Mouse (Mus musculus) neutrophil, adult 5-6 weeks (primary cell): ENCODE results near the gene Nedd9. TPM values are rescaled to one million over a fixed set of nuclear protein-coding genes. Genes with fewer than 3 reads are reported as not detected.

ENCODE experiments used
- ATAC-seq: fragments of 151-379, 151-347 bp; 2 replicates; pipeline ENCODE4 v1.8.0; 2017; ENCODE audit warnings: mild to moderate bottlenecking, moderate TSS enrichment; ENCODE audit not compliant: insufficient number of reproducible peaks, poor library complexity, low FRiP score, severe bottlenecking; ENCODE audit errors: extremely low read depth
- total RNA-seq: library from RNA; stranded (forward); fragments of 200-1000 nt; gene quantifications from 2 replicates; pipeline ENCODE4 v1.2.3, GENCODE M21; 2017

The Nedd9 gene
- total RNA-seq, 1 experiment from 2014 or later = 234 TPM

DNA sequence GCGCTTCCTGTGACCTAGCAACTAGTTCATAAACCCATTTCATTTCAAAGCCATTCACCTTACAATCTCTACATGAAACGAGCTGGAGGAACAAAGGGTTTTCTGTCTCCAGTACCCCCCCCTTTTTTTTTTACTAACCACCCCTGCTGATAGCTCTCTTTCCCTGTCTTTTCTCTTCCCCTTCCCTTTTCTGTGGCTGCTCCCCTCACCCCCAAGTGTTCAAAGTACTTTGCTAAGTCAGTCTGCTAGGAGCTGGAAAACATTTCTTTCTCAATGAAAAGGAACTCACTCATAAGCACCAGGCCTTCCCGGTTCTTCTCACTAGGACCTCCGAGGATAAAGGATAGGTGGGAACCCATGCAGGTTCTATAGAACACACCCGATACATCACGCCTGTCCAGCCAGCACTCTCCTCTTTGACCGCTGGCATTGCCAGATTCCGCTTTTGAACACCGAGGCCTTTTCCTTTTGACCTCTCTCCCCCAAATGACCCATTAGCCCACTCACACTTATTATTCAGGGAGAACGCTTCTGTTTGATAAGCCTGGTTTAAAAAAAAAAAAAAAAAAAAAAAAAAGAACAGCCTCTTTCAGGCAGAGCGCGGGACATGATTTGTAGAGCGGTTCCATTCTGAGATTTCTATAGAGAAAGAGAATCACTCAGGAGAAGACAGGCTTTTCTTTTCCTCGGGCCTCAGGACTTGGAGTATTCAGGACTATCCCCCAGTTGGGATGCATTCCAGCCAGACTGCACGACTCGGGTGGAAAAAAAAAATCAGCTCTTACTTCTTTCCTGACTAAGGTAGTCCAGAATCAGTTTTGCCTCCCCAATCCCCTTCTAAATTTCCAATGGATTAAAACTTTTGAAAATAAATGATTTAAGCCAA, 127.6 kb downstream of the Nedd9 start:
- no peak for ATAC-seq

DNA sequence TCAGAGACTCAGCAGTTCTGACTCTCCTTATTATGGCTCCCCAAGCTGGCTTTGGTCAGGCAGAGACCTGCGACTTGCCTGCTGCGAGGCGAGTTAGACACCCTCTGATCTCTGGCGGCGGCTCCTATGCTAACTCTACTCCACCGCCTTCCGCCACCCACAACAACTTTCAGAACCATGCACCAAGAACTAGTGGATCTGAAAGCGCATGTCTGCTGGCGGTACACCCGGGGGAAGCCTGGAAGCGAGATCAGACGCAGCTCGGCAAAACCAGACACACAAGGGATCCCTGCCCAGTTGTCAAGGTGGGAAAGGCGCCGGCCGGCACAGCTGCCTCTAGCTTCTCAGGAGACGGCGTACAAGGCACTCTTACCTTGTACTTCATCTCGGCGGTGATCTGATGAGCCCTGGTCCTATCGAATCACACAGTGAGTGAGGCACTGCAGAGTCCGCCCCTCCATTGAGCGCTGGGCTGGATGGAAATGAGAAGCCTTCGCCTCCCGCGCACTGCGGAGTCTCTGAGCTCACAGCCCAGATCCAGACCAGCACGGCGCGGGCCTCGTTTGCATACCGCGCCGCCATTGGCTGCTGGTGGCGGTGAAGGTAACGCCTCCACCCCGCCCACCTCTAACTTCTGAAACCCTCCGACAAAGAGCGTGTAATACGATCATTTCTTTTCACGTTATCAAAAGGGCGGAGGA, 128.5 kb downstream of the Nedd9 start:
- peak; percentile 94 for ATAC-seq

- no peak for ATAC-seq
Measured at GRCm38 (mm10) chr13:41358009-41358408, 129.2 kb downstream of the Nedd9 start.

- ATAC-seq = no peak
Measured at GRCm38 (mm10) chr13:41357586-41357985, 129.6 kb downstream of the Nedd9 start.

GRCm38 (mm10) chr13:41357161-41357560, 130.0 kb downstream of the Nedd9 start:
- no peak for ATAC-seq

DNA sequence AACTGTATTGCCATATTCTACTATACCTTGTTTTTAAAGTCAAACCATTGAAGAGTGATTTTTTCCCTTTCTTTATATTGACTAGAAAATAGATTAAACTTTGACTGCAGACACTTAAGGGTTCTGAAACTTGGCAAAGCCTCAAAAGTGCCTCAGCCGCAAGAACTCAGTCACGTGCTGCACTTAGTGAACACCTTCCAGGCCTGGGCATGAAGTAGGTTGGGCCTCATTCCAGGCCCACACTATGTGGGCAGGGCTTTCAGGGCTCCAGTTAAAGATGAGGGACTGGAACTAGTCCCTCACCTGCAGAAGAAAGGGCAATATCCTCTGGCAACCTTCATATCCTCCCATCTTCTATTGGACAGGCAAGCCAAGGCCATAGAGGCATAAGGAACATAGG, 131.6 kb downstream of the Nedd9 start:
- no peak for ATAC-seq

DNA sequence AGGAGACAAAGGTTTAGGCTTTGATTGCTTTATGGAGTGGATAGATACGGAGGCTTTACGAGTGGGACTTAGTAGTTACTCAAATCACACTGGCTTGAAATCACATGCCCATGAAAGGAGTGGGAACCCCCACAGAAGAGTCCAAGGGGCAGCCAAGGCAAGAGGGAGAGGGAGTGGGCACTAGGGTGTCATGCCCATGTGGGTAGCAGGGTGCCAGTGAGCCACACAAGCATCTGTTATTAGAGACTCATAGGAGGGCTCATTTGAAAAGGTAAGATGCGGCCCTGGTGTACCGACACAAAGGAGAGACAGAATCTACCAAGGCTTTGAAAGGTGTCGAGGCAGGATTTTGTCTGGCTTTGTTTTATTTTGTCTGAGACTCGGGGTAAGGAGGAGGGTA, 132.6 kb downstream of the Nedd9 start:
- ATAC-seq = no peak

GRCm38 (mm10) chr13:41353676-41354075, 133.5 kb downstream of the Nedd9 start:
- no peak for ATAC-seq

DNA sequence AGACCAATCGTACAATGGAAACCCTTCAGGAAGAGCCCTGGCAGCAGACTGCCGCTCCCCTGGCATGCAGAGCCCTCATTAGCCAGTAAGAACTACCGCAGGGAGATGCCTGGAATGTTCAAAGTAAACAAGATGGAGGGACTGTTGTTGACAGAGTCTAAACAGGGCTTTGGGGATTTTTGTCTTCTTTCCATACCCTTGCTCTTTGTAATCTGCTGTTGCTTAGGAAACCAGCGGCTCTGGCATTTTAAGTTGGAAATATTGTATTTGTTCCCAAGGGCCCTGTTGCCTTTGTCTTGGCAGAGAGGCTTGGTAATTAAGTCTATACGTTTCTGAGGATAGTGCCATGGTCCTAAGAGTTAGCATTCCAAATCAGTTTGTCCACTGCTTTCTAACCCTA, 134.8 kb downstream of the Nedd9 start:
- ATAC-seq = no peak

DNA sequence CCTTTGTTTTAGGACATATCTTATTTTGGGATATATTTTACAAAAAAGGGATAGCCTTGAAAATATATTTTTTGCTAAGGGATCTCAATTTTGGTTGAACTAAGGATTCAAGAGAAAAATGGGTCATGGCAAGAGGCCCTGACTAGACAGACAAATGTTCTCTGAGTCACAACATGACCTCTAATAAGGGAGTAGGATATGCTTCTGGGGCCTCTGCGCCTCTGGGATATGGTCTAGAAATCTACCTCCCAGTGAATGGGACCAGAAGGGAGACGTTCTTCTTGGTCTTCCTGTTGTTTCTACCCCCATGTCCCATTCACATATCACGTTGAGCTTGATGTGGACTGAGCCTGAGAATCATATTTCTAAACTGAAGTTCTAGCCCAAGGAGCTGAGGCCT, 136.6 kb downstream of the Nedd9 start:
- no peak for ATAC-seq

- ATAC-seq = no peak
Measured at GRCm38 (mm10) chr13:41349770-41350169, 137.4 kb downstream of the Nedd9 start.

- ATAC-seq = peak; percentile 52; the same call in 1 of the 2 replicates
Measured at GRCm38 (mm10) chr13:41345756-41346155, 141.4 kb downstream of the Nedd9 start.

GRCm38 (mm10) chr13:41345306-41345705, 141.9 kb downstream of the Nedd9 start:
- no peak for ATAC-seq

- no peak for ATAC-seq
Measured at GRCm38 (mm10) chr13:41343887-41344266, 143.3 kb downstream of the Nedd9 start.

DNA sequence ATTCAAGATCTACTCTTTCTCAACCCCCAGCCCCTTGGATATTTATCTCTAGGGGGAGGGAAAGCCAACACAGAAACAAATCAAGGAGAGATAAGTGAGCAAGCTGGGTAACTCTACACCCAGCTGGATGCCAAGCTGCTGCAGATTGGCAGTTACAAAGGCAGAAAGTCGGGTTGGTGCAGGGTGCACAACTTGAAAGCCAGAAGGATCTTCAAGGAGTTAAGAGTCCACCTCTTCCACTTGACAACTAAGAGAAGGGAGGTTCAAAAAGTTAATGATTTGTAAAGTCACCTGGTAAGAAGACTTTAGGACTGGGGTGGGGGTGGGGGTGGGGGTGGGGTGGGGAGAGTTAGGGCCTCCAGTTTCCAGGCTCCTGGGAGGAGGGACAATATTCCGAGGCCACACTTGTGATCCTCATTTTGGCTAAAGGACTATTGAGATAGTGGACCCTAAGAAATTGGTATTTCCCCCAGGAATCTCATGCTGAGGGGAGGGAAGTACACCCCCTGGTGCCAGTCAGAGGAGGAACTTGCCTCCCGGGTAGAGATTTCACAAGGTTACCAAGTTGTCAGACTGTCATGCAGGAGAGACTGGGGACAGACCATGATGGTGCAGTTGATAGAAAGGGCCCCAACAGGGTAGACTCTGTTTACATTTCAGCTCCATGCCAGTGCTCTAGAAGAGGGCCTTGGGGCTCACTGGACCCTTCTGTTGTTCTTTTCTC, 143.8 kb downstream of the Nedd9 start:
- ATAC-seq = no peak

GRCm38 (mm10) chr13:41341422-41341821, 145.7 kb downstream of the Nedd9 start:
- ATAC-seq = no peak

- ATAC-seq = no peak
Measured at GRCm38 (mm10) chr13:41339653-41340351, 147.4 kb downstream of the Nedd9 start.

- no peak for ATAC-seq
Measured at GRCm38 (mm10) chr13:41339195-41339594, 148.0 kb downstream of the Nedd9 start.

- no peak for ATAC-seq
Measured at GRCm38 (mm10) chr13:41337407-41337806, 149.8 kb downstream of the Nedd9 start.
